Mouse (Mus musculus): ENCODE data around the gene Tfap2b. TPM values are rescaled to one million over a fixed set of nuclear protein-coding genes. Genes with fewer than 3 reads are reported as not detected.
A peak's percentile ranks its signal among the peaks of the same experiment; 100 is the strongest.

Gene Tfap2b
- polyA plus RNA-seq, 1 experiment from 2014 or later: 1.1 TPM

- 2% methylated on average over 36 of the region's 36 CpGs for WGBS
- Histone ChIP-seq H3K9ac (no peak overlapping the region), H3K4me1 (replicated peaks) (no peaks in the 10 kb centered on the region), H3K27ac (no peak overlapping the region), H3K4me2 (replicated peaks) (no peak overlapping the region), H3K27me3 (replicated peaks) (peaks cover 77% of the 10 kb centered on the region), H3K4me3 (replicated peaks) (no peak overlapping the region), H3K9me3 (no peaks in the 10 kb centered on the region), H3K36me3 (no peaks in the 10 kb centered on the region)
- ATAC-seq: no peak
Observed at GRCm38 (mm10) chr1:19213851-19214395, 5.2 kb downstream of the Tfap2b start.

DNA sequence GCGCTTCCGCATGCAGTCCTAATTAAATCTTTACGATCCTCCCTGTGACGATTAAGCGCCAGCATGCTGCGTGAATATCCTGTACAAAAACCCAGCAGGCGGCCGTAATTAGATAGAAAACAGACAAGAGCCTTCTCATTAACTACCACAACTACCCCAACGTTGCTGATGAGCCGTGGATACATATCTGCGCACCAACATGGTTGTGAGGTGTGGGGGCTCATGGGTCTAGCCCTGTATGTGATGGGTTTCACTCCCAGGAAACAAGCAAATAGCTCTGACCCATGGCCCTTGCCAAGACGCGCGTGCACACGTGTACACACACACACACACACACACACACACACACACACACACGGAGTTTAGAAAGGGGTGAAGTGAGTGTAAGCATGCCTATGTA, 8.7 kb downstream of the Tfap2b start:
- no peaks in the 10 kb centered on the region for H3K9me3 ChIP-seq
- no peaks in the 10 kb centered on the region for H3K4me1 ChIP-seq (replicated peaks)
- H3K4me2 ChIP-seq (replicated peaks): no peak overlapping the region
- WGBS: 5% methylated on average over 16 of the region's 16 CpGs
- no peak overlapping the region for H3K9ac ChIP-seq
- no peak overlapping the region for H3K4me3 ChIP-seq (replicated peaks)
- no peaks in the 10 kb centered on the region for H3K36me3 ChIP-seq
- no peak for ATAC-seq
- H3K27ac ChIP-seq: no peak overlapping the region
- peaks cover 76% of the 10 kb centered on the region for H3K27me3 ChIP-seq (replicated peaks)

- ATAC-seq: no peak
Observed at GRCm38 (mm10) chr1:19218221-19218620, 9.5 kb downstream of the Tfap2b start.

GRCm38 (mm10) chr1:19219381-19219780, 10.7 kb downstream of the Tfap2b start:
- H3K9me3 ChIP-seq: no peaks in the 10 kb centered on the region
- no peak for ATAC-seq
- H3K36me3 ChIP-seq: no peaks in the 10 kb centered on the region
- no peak overlapping the region for H3K4me2 ChIP-seq (replicated peaks)
- H3K27me3 ChIP-seq (replicated peaks): peaks cover 75% of the 10 kb centered on the region
- H3K4me1 ChIP-seq (replicated peaks): no peaks in the 10 kb centered on the region
- H3K4me3 ChIP-seq (replicated peaks): no peak overlapping the region
- no peak overlapping the region for H3K27ac ChIP-seq
- H3K9ac ChIP-seq: no peak overlapping the region

More at GRCm38 (mm10) chr1:19218221-19218620, 9.5 kb downstream of the Tfap2b start:
- Histone ChIP-seq H3K4me2 (replicated peaks) (no peak overlapping the region), H3K27me3 (replicated peaks) (peaks cover 75% of the 10 kb centered on the region), H3K9ac (no peak overlapping the region), H3K4me3 (replicated peaks) (no peak overlapping the region), H3K4me1 (replicated peaks) (no peaks in the 10 kb centered on the region), H3K27ac (no peak overlapping the region), H3K9me3 (no peaks in the 10 kb centered on the region), H3K36me3 (no peaks in the 10 kb centered on the region)
- WGBS: 4% methylated on average over 7 of the region's 7 CpGs

GRCm38 (mm10) chr1:19220564-19220963, 11.8 kb downstream of the Tfap2b start:
- no peak for ATAC-seq
- Histone ChIP-seq H3K4me1 (replicated peaks) (no peaks in the 10 kb centered on the region), H3K9me3 (no peaks in the 10 kb centered on the region), H3K27ac (no peak overlapping the region), H3K36me3 (no peaks in the 10 kb centered on the region), H3K27me3 (replicated peaks) (peaks cover 78% of the 10 kb centered on the region), H3K4me2 (replicated peaks) (no peak overlapping the region), H3K9ac (no peak overlapping the region), H3K4me3 (replicated peaks) (no peak overlapping the region)
- 0% methylated on average over 1 of the region's 1 CpGs for WGBS

DNA sequence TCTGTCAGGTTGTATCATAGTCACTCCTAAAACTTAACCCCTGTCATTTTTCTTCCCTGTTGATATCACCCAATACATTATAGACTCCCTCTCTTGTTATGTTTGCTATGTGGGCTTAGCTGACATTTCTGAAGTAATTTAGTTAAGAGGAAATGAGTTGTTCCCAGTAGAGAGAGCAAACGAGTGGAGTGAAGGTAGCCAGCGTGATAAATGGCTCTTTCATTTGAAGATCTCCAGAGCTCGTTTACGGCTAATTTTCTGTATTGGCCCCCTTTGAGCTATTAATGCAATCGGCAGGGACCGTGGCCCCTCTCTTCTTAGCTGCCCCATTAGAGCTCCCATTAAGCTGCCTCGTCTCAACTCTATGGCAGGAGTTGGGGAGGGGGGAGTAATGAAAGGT, 12.9 kb downstream of the Tfap2b start:
- Histone ChIP-seq H3K4me2 (replicated peaks) (no peak overlapping the region), H3K27ac (no peak overlapping the region), H3K4me1 (replicated peaks) (no peaks in the 10 kb centered on the region), H3K4me3 (replicated peaks) (no peak overlapping the region), H3K36me3 (no peaks in the 10 kb centered on the region), H3K9me3 (no peaks in the 10 kb centered on the region), H3K9ac (no peak overlapping the region), H3K27me3 (replicated peaks) (peaks cover 79% of the 10 kb centered on the region)
- ATAC-seq: no peak
- under 1% methylated on average over 7 of the region's 7 CpGs for WGBS

DNA sequence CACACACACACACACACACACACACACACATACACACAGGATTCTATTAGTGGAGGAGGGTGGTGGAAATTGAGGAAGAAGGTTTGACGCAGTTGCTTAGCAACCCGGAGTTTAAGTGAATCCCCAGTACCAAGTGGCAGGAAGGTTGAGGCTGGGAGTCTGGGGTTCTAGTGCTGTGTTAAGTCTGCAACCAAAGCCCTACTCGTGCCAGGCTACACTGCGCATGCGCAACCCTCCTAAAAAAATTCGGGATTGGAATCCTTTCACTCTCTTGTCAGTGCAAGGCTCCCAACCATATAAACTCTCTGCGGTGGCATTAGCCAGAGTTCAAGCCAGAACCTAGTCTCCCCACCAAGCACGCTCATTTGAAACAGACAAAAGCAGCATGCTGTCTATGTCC, 18.0 kb downstream of the Tfap2b start:
- WGBS: 1% methylated on average over 8 of the region's 8 CpGs
- ATAC-seq: no peak

DNA sequence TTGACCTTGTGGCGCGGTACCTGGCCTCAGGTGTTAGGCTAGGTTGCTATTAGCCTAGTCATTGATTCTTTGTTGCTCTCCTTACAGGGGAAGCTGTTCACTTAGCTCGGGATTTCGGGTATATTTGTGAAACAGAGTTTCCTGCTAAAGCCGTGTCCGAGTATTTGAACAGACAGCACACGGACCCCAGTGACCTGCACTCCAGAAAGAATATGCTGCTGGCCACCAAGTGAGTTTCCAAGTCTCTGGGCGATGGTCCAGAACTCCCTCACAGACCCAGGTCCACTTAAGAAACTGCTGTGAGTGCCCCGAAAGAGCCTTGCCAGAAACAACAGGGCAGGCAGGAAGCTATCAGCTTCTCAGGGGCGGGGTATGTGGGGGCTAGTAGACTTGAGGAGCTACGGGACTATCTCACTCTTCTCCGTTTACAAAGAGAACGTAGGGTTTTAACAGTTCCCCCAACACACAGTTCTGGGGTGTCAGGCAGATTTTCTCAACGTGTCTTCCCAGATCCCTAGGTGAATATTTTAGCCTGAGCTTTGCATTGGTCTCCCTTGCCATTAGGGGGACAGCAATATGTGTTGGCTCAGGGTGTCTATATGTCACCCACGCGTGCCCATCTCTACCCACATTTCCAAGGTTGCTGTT, 22.3 kb downstream of the Tfap2b start:
- Histone ChIP-seq H3K36me3 (no peaks in the 10 kb centered on the region), H3K4me2 (replicated peaks) (no peak overlapping the region), H3K4me1 (replicated peaks) (no peaks in the 10 kb centered on the region), H3K27ac (no peak overlapping the region), H3K27me3 (replicated peaks) (peaks cover 74% of the 10 kb centered on the region), H3K9me3 (no peaks in the 10 kb centered on the region), H3K4me3 (replicated peaks) (no peak overlapping the region), H3K9ac (no peak overlapping the region)
- no peak for ATAC-seq
- WGBS: 3% methylated on average over 16 of the region's 16 CpGs

More for the DNA sequence above, 18.0 kb downstream of the Tfap2b start:
- H3K9ac ChIP-seq: no peak overlapping the region
- no peaks in the 10 kb centered on the region for H3K36me3 ChIP-seq
- H3K4me2 ChIP-seq (replicated peaks): no peak overlapping the region
- no peaks in the 10 kb centered on the region for H3K9me3 ChIP-seq
- no peaks in the 10 kb centered on the region for H3K4me1 ChIP-seq (replicated peaks)
- no peak overlapping the region for H3K4me3 ChIP-seq (replicated peaks)
- H3K27ac ChIP-seq: no peak overlapping the region
- H3K27me3 ChIP-seq (replicated peaks): peaks cover 80% of the 10 kb centered on the region

- no peak overlapping the region for H3K27ac ChIP-seq
- no peaks in the 10 kb centered on the region for H3K4me1 ChIP-seq (replicated peaks)
- no peaks in the 10 kb centered on the region for H3K9me3 ChIP-seq
- no peak overlapping the region for H3K4me3 ChIP-seq (replicated peaks)
- H3K9ac ChIP-seq: no peak overlapping the region
- H3K4me2 ChIP-seq (replicated peaks): no peak overlapping the region
- H3K27me3 ChIP-seq (replicated peaks): peaks cover 74% of the 10 kb centered on the region
- H3K36me3 ChIP-seq: no peaks in the 10 kb centered on the region
- WGBS: 4% methylated on average over 16 of the region's 16 CpGs
- no peak for ATAC-seq
Observed at GRCm38 (mm10) chr1:19231574-19232080, 22.9 kb downstream of the Tfap2b start.

- Histone ChIP-seq H3K4me1 (replicated peaks) (no peaks in the 10 kb centered on the region), H3K9ac (no peak overlapping the region), H3K9me3 (no peaks in the 10 kb centered on the region), H3K27ac (no peak overlapping the region), H3K36me3 (no peaks in the 10 kb centered on the region), H3K4me3 (replicated peaks) (no peak overlapping the region), H3K4me2 (replicated peaks) (no peak overlapping the region), H3K27me3 (replicated peaks) (peaks cover 77% of the 10 kb centered on the region)
- ATAC-seq: no peak
- 8% methylated on average over 1 of the region's 1 CpGs for WGBS
Observed at GRCm38 (mm10) chr1:19232743-19233142, 24.0 kb downstream of the Tfap2b start.

- Histone ChIP-seq H3K4me3 (replicated peaks) (no peak overlapping the region), H3K4me2 (replicated peaks) (no peak overlapping the region), H3K9ac (no peak overlapping the region), H3K36me3 (no peaks in the 10 kb centered on the region), H3K27me3 (replicated peaks) (peaks cover 72% of the 10 kb centered on the region), H3K9me3 (no peaks in the 10 kb centered on the region), H3K27ac (no peak overlapping the region), H3K4me1 (replicated peaks) (no peaks in the 10 kb centered on the region)
- no peak for ATAC-seq
- WGBS: under 1% methylated on average over 19 of the region's 19 CpGs
Observed at GRCm38 (mm10) chr1:19233857-19234256, 25.1 kb downstream of the Tfap2b start.

DNA sequence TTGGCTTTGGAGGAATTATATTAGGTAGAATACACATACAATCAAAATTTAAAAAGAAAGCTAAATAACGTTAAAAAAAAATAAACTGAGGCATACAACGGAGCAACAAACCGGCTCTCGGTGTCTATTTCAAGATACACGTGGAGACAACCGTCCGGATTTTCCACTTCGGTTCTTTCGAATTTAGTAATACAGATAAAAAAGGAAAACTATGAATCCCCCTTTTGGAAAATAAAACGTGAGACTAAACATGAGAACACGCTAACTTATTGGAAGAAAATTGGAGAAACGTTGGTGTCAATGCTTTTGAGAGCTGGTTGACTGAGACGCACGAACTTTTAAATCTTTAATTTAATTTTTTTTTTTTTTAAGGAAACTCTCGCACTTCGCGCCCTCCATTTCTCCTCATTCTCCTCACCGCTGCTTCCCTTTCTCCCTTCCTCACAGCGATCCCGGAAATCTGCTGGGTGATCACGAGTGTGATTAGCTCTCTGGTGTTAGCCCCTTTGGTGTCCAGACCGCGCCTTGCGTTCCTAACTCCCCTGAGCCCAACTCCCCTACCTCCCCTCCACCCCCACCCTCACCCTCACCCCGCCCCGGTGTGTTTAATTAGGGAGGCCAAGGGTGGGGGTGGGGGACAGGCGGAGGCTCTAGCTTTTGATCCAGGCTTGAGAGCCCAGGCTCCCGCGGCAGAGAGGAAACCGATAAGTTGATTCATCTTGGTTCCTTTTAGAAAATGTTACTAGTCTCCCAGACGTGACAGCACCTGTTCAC, 25.9 kb downstream of the Tfap2b start:
- 2% methylated on average over 31 of the region's 31 CpGs for WGBS
- Histone ChIP-seq H3K9ac (no peak overlapping the region), H3K4me1 (replicated peaks) (no peaks in the 10 kb centered on the region), H3K27me3 (replicated peaks) (peaks cover 69% of the 10 kb centered on the region), H3K4me2 (replicated peaks) (no peak overlapping the region), H3K9me3 (no peaks in the 10 kb centered on the region), H3K36me3 (no peaks in the 10 kb centered on the region), H3K27ac (no peak overlapping the region), H3K4me3 (replicated peaks) (no peak overlapping the region)
- ATAC-seq: 0 out of 2 replicates have a peak, but pooled peaks have one; percentile 34

All from intestine, embryonic 15.5 days (tissue).